Mouse (Mus musculus): ENCODE measurements at regions not wholly inside any gene's neighbourhood (a gene's known extent, or its start where the extent isn't known, plus 50 kb on each side); places are given as distances from the start of the nearest gene placed in this dataset.

- DNase-seq: no peak
Observed at GRCm38 (mm10) chr9:67115991-67116390, 66.8 kb upstream of the Tpm1 start.

GRCm38 (mm10) chr9:67114099-67114498 is 64.9 kb upstream of the Tpm1 start:
- DNase-seq: no peak

GRCm38 (mm10) chr9:67111836-67112584 is 62.8 kb upstream of the Tpm1 start:
- DNase-seq: no peak

GRCm38 (mm10) chr9:67107938-67108337 is 58.7 kb upstream of the Tpm1 start:
- no peak for DNase-seq

GRCm38 (mm10) chr9:67105867-67106266 is 56.7 kb upstream of the Tpm1 start:
- peak; percentile 11 for DNase-seq

- no peak for DNase-seq
Observed at GRCm38 (mm10) chr9:67105216-67105615, 56.0 kb upstream of the Tpm1 start.

- DNase-seq: no peak
Observed at GRCm38 (mm10) chr9:67104616-67105015, 55.4 kb upstream of the Tpm1 start.

GRCm38 (mm10) chr9:67102578-67102977 is 53.4 kb upstream of the Tpm1 start:
- no peak for DNase-seq

- DNase-seq: no peak
Observed at GRCm38 (mm10) chr9:67099471-67099870, 50.3 kb upstream of the Tpm1 start.

Measured in right cerebral cortex, postnatal 4 days (tissue).